Mouse (Mus musculus) ES-Bruce4 (cell line): ENCODE results near the gene 1810030O07Rik. TPM values are rescaled to one million over a fixed set of nuclear protein-coding genes. Genes with fewer than 3 reads are reported as not detected.

ENCODE experiments used
- H3K27ac ChIP-seq: 2 replicates; pipeline ENCODE4 v1.5.1; 2012; ENCODE audit warnings: low read length, inconsistent platforms; ENCODE audit not compliant: insufficient read depth
- H3K27me3 ChIP-seq: 2 replicates; pipeline ENCODE4 v1.6.1; 2012; ENCODE audit warnings: mild to moderate bottlenecking, low read length, inconsistent platforms; ENCODE audit not compliant: control insufficient read depth, poor library complexity, insufficient read depth, severe bottlenecking
- H3K36me3 ChIP-seq: 2 replicates; pipeline ENCODE4 v1.6.1; 2012; ENCODE audit warnings: inconsistent platforms, mild to moderate bottlenecking, low read length, moderate library complexity; ENCODE audit not compliant: control insufficient read depth, poor library complexity, insufficient read depth, severe bottlenecking
- H3K4me1 ChIP-seq: one replicate; pipeline ENCODE4 v1.8.1; 2011; ENCODE audit warnings: low read length; ENCODE audit not compliant: control insufficient read depth, insufficient read depth
- H3K4me3 ChIP-seq: 2 replicates; pipeline ENCODE4 v1.5.1; 2011; ENCODE audit warnings: low read depth, mild to moderate bottlenecking, low read length
- H3K9ac ChIP-seq: 2 replicates; pipeline ENCODE4 v1.6.1; 2012; ENCODE audit warnings: low read depth, mild to moderate bottlenecking, inconsistent platforms; ENCODE audit not compliant: poor library complexity, severe bottlenecking
- H3K9me3 ChIP-seq: replicated peaks from 2 replicates; pipeline ENCODE4 v1.6.1; 2012; ENCODE audit warnings: mild to moderate bottlenecking, low read length, inconsistent platforms; ENCODE audit not compliant: control insufficient read depth, poor library complexity, insufficient read depth, severe bottlenecking
- CTCF ChIP-seq: IDR thresholded peaks from one replicate; pipeline ENCODE4 v1.8.1; 2011; ENCODE audit warnings: low read depth, low read length
- EP300 ChIP-seq: IDR thresholded peaks from 2 replicates; pipeline ENCODE4 v1.6.1; 2011; ENCODE audit warnings: low read depth, low read length; ENCODE audit not compliant: insufficient read depth
- POLR2A ChIP-seq: IDR thresholded peaks from one replicate; pipeline ENCODE4 v1.8.1; 2011; ENCODE audit warnings: low read length; ENCODE audit not compliant: insufficient read depth
- polyA plus RNA-seq: library from polyadenylated mRNA; stranded (reverse); fragments of >200 nt; gene quantifications from 2 replicates; pipeline ENCODE4 v1.2.4, GENCODE M21; 2011; ENCODE audit warnings: low read depth; ENCODE audit not compliant: missing spikeins, insufficient read depth, insufficient read length

1810030O07Rik gene
- polyA plus RNA-seq = 20.3 and 22.1 TPM in 2 replicates

GRCm38 (mm10) chrX:12673054-12673775, at the start of gene 1810030O07Rik:
TSS of gene 1810030O07Rik (minus strand) at chrX:12673668.
- H3K4me1 ChIP-seq = no peaks in the 10 kb centered on the region
- peak within 1 kb of the TSS; percentile 63; the same call in 1 of the 2 replicates for H3K27ac ChIP-seq
- H3K36me3 ChIP-seq = peaks cover 4% of the 10 kb centered on the region; the same call in 1 of the 2 replicates
- H3K4me3 ChIP-seq = peak within 1 kb of the TSS; percentile 88
- H3K27me3 ChIP-seq = no peaks in the 10 kb centered on the region
- no peaks in the 10 kb centered on the region for H3K9me3 ChIP-seq
- H3K9ac ChIP-seq = peak within 1 kb of the TSS; percentile 56
- TF ChIP-seq POLR2A (no peak), CTCF (no peak), EP300 (no peak)

GRCm38 (mm10) chrX:12716036-12716435, 42.6 kb upstream of the 1810030O07Rik start:
- H3K4me3 ChIP-seq = no peak overlapping the region
- TF ChIP-seq CTCF = no peak
- no peak for TF ChIP-seq POLR2A
- TF ChIP-seq EP300 = no peak
- H3K27ac ChIP-seq = no peak overlapping the region
- H3K27me3 ChIP-seq = no peaks in the 10 kb centered on the region
- H3K9ac ChIP-seq = no peak overlapping the region
- no peaks in the 10 kb centered on the region for H3K4me1 ChIP-seq
- H3K36me3 ChIP-seq = peaks cover 4% of the 10 kb centered on the region; the same call in 1 of the 2 replicates
- H3K9me3 ChIP-seq = no peaks in the 10 kb centered on the region

GRCm38 (mm10) chrX:12713796-12714195, 40.3 kb upstream of the 1810030O07Rik start:
- no peaks in the 10 kb centered on the region for H3K4me1 ChIP-seq
- no peak overlapping the region for H3K4me3 ChIP-seq
- no peak overlapping the region for H3K9ac ChIP-seq
- TF ChIP-seq EP300 (no peak), POLR2A (no peak), CTCF (no peak)
- no peaks in the 10 kb centered on the region for H3K9me3 ChIP-seq
- H3K27me3 ChIP-seq = no peaks in the 10 kb centered on the region
- peaks cover 4% of the 10 kb centered on the region; the same call in 1 of the 2 replicates for H3K36me3 ChIP-seq
- H3K27ac ChIP-seq = no peak overlapping the region

GRCm38 (mm10) chrX:12686910-12687309, 13.4 kb upstream of the 1810030O07Rik start:
- TF ChIP-seq EP300 (no peak), POLR2A (no peak), CTCF (no peak)
- Histone ChIP-seq H3K27ac (no peak overlapping the region), H3K9me3 (no peaks in the 10 kb centered on the region), H3K4me1 (no peaks in the 10 kb centered on the region), H3K9ac (no peak overlapping the region), H3K27me3 (no peaks in the 10 kb centered on the region), H3K4me3 (no peak overlapping the region), H3K36me3 (peaks cover 7% of the 10 kb centered on the region)

GRCm38 (mm10) chrX:12686071-12686470, 12.6 kb upstream of the 1810030O07Rik start:
- TF ChIP-seq EP300 (no peak), CTCF (no peak), POLR2A (no peak)
- H3K4me3 ChIP-seq = no peak overlapping the region
- no peak overlapping the region for H3K9ac ChIP-seq
- no peaks in the 10 kb centered on the region for H3K4me1 ChIP-seq
- H3K9me3 ChIP-seq = no peaks in the 10 kb centered on the region
- no peaks in the 10 kb centered on the region for H3K27me3 ChIP-seq
- H3K27ac ChIP-seq = no peak overlapping the region
- peaks cover 7% of the 10 kb centered on the region for H3K36me3 ChIP-seq

GRCm38 (mm10) chrX:12677396-12677795, 3.9 kb upstream of the 1810030O07Rik start:
- Histone ChIP-seq H3K4me3 (no peak overlapping the region), H3K9ac (no peak overlapping the region), H3K36me3 (no peaks in the 10 kb centered on the region), H3K4me1 (no peaks in the 10 kb centered on the region), H3K27me3 (no peaks in the 10 kb centered on the region), H3K27ac (no peak overlapping the region), H3K9me3 (no peaks in the 10 kb centered on the region)
- TF ChIP-seq CTCF = no peak
- no peak for TF ChIP-seq EP300
- no peak for TF ChIP-seq POLR2A
